Mouse (Mus musculus) stomach, postnatal 0 days (tissue): ENCODE measurements around the gene Htr1f.

Experiments
- CTCF ChIP-seq: IDR thresholded peaks from 2 replicates; pipeline ENCODE4 v1.5.1; 2016; ENCODE audit warnings: antibody characterized with exemption, low read depth, mild to moderate bottlenecking, moderate library complexity
- EP300 ChIP-seq: optimal IDR thresholded peaks from 2 replicates; pipeline ENCODE3; 2016; ENCODE audit warnings: antibody characterized with exemption

DNA sequence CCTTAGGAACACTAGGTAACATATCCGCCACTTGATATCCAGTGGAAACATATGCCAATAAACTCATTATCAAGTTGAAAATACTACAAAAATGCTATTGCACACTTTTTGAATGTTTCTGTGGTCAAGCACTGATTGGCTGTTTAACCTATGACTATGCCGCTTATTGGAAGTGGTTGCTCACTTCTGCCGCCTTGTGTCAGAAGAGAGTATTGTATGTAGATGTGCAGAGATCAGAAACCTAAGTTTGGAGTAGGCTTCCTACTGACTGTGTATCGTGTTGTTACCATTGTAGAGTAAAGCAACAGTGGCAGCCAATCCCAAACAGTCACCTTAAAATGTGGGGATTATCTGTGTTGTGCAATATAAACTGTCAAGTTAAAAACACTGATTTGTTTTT, 144.0 kb downstream of the Htr1f start:
- TF ChIP-seq EP300 (no peak), CTCF (peak; percentile 60)
